Mouse (Mus musculus): ENCODE measurements around the gene Cdhr2.

Gene Cdhr2

GRCm38 (mm10) chr13:54749864-54750411 lies 48.7 kb downstream of the Cdhr2 start, which contains the start of gene Gprin1:
TSS of gene Gprin1 (minus strand) at chr13:54749874.
- no peak for DNase-seq (ENCODE audit: low read depth, low spot score)

DNA sequence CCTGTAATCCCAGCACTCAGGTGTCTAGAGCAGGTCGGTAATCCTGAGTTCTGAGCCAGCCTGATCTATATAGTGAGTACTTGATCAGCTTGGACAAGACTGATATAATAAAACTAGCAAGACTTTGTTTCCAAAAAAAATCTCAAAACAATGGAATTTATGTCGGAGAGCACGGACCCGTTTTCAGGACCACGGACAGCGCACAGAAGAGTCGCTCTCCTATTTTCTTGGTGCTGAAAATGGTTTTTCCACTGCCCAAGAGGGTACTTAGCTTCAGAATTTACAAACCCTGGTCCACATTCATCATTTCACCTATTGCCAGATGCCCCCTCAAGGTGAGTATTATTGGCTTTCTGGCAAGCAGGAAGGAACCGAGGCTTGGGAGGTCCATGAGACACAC lies 49.4 kb downstream of the Cdhr2 start:
- DNase-seq (ENCODE audit: low read depth, low spot score) = no peak

- no peak for DNase-seq (ENCODE audit: low read depth, low spot score)
Measured at GRCm38 (mm10) chr13:54752656-54753055, 51.4 kb downstream of the Cdhr2 start.

GRCm38 (mm10) chr13:54753733-54754132 lies 52.5 kb downstream of the Cdhr2 start:
- DNase-seq (ENCODE audit: low read depth, low spot score) = no peak

GRCm38 (mm10) chr13:54754169-54755080 lies 53.2 kb downstream of the Cdhr2 start:
- no peak for DNase-seq (ENCODE audit: low read depth, low spot score)

GRCm38 (mm10) chr13:54755201-54755830 lies 54.1 kb downstream of the Cdhr2 start:
- no peak for DNase-seq (ENCODE audit: low read depth, low spot score)

- DNase-seq (ENCODE audit: low read depth, low spot score) = no peak
Measured at GRCm38 (mm10) chr13:54756156-54756712, 55.0 kb downstream of the Cdhr2 start.

- DNase-seq (ENCODE audit: low read depth, low spot score) = no peak
Measured at GRCm38 (mm10) chr13:54757093-54757830, 56.0 kb downstream of the Cdhr2 start.

GRCm38 (mm10) chr13:54758045-54758755 lies 56.9 kb downstream of the Cdhr2 start:
- peak; percentile 89 for DNase-seq (ENCODE audit: low read depth, low spot score)

DNA sequence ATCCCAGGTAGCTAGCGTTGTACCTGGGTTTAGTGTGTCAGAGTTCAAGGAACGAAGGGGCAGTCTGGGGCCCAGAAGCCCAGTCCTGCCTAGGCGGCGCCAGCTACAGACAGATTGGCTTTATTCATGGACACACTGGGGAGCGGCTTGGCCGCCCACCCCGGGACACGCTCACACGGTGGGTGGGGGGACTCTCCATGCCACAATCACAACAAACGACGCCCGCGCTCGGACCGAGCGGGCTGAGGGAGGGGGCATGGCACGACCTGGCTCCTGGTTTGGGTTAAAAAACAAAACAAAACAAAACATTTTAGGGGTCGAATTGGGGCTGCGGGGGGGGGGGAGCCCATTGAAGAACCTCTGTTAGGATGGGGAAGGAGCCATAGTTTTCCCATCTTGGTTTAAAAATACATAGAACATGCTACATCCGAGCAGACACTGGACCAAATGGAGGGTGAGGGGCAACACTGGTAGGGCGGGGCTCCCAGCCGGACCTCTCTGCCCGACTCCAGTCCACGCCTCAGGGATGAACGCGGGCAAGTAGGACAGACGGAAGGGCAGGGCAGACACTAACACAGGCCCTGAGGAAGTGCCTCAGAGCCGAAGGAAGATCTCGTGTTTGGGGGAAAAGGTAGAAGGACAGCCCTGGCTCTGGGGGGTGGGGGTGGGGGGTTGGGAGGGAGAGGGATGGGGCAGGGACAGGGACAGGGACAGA lies 57.7 kb downstream of the Cdhr2 start:
- DNase-seq (ENCODE audit: low read depth, low spot score) = no peak

GRCm38 (mm10) chr13:54759496-54759895 lies 58.2 kb downstream of the Cdhr2 start:
- no peak for DNase-seq (ENCODE audit: low read depth, low spot score)

- DNase-seq (ENCODE audit: low read depth, low spot score) = no peak
Measured at GRCm38 (mm10) chr13:54760164-54760795, 59.0 kb downstream of the Cdhr2 start.

DNA sequence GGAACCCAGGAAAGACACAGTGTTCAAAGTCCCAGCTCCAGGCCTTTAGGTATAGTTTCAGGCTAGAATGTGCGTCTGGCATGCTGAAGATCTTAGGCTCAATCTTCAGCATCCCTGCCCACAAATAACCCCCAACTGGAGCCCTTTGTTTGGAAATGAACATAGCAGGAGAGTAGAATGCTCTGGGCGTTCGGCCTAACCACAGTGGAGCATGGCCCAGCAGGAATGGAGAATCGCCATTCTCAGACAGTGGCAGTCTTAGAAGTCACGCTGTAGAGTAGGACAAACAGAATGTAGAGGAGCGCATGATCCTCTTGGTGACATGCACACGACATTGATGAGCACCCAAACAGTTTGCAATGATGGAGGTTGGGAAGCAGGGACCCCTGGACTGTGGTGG lies 59.6 kb downstream of the Cdhr2 start:
- no peak for DNase-seq (ENCODE audit: low read depth, low spot score)

GRCm38 (mm10) chr13:54765281-54766191 lies 64.3 kb downstream of the Cdhr2 start:
- no peak for DNase-seq (ENCODE audit: low read depth, low spot score)

- DNase-seq (ENCODE audit: low read depth, low spot score) = peak; percentile 29
Measured at GRCm38 (mm10) chr13:54766192-54766768, 65.0 kb downstream of the Cdhr2 start, which contains the start of gene Sncb. TSS of gene Sncb (minus strand) at chr13:54766595.

DNA sequence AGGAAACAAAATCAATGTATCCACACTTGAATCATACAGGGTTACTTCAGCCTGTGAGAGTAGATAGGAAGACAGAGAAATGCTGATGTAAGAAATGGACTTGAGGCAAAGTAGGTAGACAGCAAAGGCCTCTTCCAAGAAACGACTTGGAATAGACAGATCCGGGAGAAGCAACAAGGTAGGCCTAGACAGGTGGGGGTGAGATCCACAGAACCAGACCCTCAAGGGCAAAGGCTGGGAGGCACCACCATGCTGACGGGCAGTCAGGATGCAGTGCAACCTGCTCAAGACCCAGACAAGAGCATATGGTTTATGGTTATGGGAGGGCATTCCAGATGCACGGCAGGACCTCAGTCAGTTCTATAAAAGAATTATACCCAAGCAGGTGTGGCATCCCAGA lies 65.8 kb downstream of the Cdhr2 start:
- DNase-seq (ENCODE audit: low read depth, low spot score) = no peak

DNA sequence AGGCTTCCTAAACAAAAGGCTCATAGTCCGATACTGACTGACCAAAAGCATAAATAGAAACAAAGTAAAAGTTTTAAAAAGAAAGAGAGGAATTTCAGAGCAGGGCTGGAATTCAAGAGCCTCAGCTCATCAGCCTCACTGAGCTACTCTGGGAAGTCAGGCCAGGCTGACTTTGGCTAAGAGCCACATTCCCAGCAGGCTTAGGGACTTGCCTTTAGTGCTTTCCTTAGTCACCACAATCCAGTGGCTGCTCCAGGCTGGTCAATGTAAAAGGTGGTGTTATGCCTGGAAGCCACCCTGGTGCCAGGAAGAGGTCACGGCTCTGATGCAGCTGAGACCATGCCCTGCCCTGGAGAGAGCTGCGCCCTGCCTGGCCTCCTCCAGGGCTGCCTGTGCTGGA lies 79.3 kb downstream of the Cdhr2 start:
- DNase-seq (ENCODE audit: low read depth, low spot score) = no peak

GRCm38 (mm10) chr13:54781086-54781485 lies 79.8 kb downstream of the Cdhr2 start:
- no peak for DNase-seq (ENCODE audit: low read depth, low spot score)
